Mouse (Mus musculus): Measurements from ENCODE around the gene Fbxo34.
"Not testable (repeated sequence)": the region's sequence is repeated elsewhere in the genome, so short reads cannot be mapped to it uniquely, and the experiment has no call there.

Gene Fbxo34

DNA sequence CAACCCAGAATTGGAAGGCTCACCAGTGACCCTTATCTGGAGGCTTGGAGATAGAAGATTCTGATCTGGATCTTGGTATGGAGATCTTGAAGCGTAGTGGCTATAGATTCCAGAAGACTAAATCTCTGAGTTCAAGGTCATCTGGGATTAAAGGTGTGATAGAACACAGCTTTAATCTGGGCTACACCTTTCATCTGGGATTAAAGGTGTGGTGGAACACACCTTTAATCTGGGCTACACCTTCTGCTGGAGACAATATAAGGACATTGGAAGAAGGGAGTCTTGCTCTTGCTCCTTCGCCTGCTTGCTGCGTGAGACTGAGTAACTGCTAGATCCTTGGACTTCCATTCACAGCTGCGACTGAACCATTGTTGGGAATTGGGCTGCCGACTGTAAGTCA, at the start of gene Fbxo34:
Fbxo34 (plus strand) TSS at position 301 of the 400 bp plus-strand sequence.
- DNase-seq (ENCODE audit: extremely low spot score, low read depth, low spot score) = not testable (repeated sequence)

GRCm38 (mm10) chr14:47402735-47403134, 47.5 kb upstream of the Fbxo34 start:
- no peak for DNase-seq (ENCODE audit: extremely low spot score, low read depth, low spot score)

- no peak for DNase-seq (ENCODE audit: extremely low spot score, low read depth, low spot score)
Observed at GRCm38 (mm10) chr14:47406000-47406399, 44.2 kb upstream of the Fbxo34 start.

DNA sequence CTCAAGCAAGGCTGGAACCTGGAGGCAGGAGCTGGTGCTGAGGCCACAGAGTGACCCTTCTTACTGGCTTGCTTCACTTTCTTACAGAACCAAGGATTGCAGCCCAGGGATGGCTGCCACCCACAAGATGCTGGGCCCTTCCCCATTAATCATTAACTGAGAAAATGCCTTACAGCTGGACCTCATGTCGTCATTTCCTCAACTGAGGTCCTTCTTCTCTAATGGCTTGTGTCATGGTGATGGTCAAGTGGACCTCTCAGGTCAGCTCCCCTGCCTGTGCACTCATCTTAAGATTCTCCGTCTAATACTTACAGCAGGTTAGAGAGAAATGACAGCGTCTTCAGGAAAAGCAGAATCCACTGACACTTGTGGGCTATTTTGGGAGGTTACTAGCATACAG, 32.9 kb upstream of the Fbxo34 start:
- DNase-seq (ENCODE audit: extremely low spot score, low read depth, low spot score) = no peak

- DNase-seq (ENCODE audit: extremely low spot score, low read depth, low spot score) = peak; percentile 86
Observed at GRCm38 (mm10) chr14:47417775-47418665, 32.2 kb upstream of the Fbxo34 start, which contains the start of gene Dlgap5. TSS of gene Dlgap5 (minus strand) at chr14:47418407.

DNA sequence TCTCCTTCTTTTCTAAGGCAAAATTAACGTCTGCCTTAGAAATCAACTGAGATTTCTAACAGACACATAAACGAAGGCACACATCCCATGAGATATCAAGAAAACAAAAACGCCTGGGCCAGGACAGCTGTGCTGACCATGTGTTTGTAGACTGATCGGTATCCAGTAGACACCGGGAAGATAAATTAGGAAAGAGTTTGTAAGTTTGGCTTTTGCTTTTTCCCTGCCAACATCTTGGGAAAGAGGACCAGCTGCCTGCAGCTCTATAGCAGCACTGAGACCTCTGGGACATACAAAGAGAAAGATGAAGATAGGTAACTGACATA, 31.6 kb upstream of the Fbxo34 start:
- DNase-seq (ENCODE audit: extremely low spot score, low read depth, low spot score) = no peak

GRCm38 (mm10) chr14:47419034-47419625, 31.1 kb upstream of the Fbxo34 start:
- no peak for DNase-seq (ENCODE audit: extremely low spot score, low read depth, low spot score)

GRCm38 (mm10) chr14:47419723-47420276, 30.4 kb upstream of the Fbxo34 start:
- DNase-seq (ENCODE audit: extremely low spot score, low read depth, low spot score) = no peak

DNA sequence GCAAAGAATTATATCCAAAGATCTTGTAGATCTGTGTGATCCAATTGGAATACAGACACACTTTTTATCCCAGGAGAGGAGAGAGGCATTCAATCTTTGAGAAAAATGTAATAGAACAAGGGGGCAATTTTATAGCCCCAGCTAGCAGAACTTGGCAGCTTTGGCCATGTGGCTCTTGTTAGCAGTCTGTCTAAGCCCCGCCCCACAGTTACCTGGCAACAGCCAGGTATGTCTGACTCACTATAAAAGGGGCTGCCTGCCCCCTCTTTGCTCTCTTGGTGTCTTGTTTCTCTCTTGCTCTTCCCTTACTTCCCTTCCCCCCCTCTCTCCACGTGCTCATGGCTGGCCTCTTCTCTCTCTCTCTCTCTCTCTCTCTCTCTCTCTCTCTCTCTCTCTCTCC, 28.6 kb upstream of the Fbxo34 start:
- DNase-seq (ENCODE audit: extremely low spot score, low read depth, low spot score) = no peak

DNA sequence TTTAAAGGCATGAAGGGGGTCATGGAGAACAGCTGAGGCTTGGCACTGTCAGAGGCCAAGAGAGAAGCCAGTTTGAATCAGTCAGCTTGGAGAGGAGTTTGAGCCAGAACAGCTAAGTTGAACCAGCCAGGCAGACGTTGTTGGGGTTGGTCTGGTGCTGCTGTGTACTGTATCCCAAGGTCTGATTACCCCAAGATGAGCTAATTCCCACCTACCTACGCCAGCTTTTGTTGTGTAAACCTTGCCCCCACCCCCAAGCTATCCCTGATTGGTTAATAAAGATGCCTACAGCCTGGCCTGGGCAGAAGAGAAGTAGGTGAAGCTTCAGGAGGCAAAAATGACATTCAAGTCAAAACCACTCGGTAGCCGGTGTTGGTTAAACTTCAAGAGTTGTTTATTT, 27.8 kb upstream of the Fbxo34 start:
- no peak for DNase-seq (ENCODE audit: extremely low spot score, low read depth, low spot score)

GRCm38 (mm10) chr14:47432987-47433386, 17.2 kb upstream of the Fbxo34 start:
- DNase-seq (ENCODE audit: extremely low spot score, low read depth, low spot score) = no peak

DNA sequence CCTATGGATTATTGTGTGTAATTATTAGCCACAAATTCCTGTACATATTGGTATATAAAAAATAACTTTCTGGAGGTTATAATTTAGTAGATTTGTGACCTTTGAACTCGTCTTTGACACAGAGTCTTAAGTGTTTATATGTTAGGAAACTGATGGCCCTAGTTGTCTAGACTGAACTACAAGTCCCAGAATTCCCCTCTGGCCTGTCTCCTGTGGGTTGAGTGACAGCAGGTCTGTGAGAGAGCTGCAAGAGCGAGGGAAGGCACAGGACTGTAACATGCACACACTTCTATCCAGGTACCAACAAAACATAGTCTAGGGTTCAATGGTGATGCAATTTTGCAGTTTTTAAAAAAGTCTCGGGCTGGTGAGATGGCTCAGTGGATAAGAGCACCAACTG, 11.3 kb upstream of the Fbxo34 start:
- no peak for DNase-seq (ENCODE audit: extremely low spot score, low read depth, low spot score)

DNA sequence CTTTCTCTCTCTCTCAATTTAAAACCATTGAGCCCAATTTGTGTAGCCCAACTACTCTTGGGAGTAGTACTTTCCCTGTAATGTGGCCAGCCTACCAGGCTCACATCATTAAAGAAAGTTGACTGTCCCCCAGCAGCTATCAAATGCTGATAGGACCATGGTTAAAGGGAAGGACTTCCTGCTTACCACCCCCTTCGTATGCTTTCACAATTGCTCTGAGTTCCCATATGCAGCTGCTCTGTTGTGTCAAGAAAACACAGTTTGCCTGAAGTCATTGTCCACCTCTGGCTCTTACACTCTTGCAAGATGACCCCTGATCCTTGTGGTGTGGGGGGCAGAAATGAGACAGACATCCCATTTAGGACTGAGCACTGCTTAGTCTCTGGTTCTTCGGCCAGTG, 5.3 kb upstream of the Fbxo34 start:
- DNase-seq (ENCODE audit: extremely low spot score, low read depth, low spot score) = no peak

- no peak for DNase-seq (ENCODE audit: extremely low spot score, low read depth, low spot score)
Observed at GRCm38 (mm10) chr14:47445331-47446095, 4.7 kb upstream of the Fbxo34 start.

- DNase-seq (ENCODE audit: extremely low spot score, low read depth, low spot score) = no peak
Observed at GRCm38 (mm10) chr14:47459556-47459955, 9.3 kb downstream of the Fbxo34 start.

GRCm38 (mm10) chr14:47461997-47462396, 11.8 kb downstream of the Fbxo34 start:
- DNase-seq (ENCODE audit: extremely low spot score, low read depth, low spot score) = no peak

- no peak for DNase-seq (ENCODE audit: extremely low spot score, low read depth, low spot score)
Observed at GRCm38 (mm10) chr14:47462453-47462852, 12.2 kb downstream of the Fbxo34 start.

GRCm38 (mm10) chr14:47462877-47463460, 12.7 kb downstream of the Fbxo34 start:
- DNase-seq (ENCODE audit: extremely low spot score, low read depth, low spot score) = no peak

- no peak for DNase-seq (ENCODE audit: extremely low spot score, low read depth, low spot score)
Observed at GRCm38 (mm10) chr14:47464426-47464825, 14.2 kb downstream of the Fbxo34 start.

DNA sequence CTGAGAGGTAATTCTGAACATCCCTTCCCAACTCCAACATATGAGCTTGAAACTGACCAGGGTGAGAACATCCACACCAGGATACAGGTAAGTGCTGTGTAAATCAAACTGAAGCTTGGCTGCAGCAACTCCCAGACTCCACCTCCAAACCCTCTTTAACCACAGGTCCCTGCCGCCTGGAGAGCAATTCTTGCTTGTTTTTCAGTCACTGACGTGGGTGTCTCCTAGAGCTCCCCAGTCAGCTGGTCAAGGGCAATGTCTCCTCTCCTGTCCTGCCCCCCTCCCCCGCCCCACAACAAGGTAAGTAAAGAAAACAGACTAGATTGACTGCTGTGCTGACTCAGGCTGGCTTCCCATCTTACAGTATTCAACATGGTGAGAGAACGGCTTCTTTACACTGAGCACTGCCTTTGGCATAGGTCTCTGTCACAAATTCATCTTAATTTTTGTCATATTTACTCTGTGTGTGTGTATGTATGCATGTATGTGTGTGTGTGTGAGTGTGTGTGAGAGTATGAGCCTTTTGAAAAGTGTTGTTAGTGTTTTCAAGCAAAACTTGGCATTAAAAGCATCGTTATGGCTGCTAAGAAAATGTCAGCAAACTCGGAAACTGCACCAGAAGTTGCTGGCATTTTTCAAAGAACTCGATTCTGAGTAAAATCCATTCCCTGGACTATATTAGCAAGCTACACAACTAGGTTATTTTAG, 15.4 kb downstream of the Fbxo34 start:
- no peak for DNase-seq (ENCODE audit: extremely low spot score, low read depth, low spot score)

All from hindlimb bud, embryonic 11.5 days (tissue).